Mouse (Mus musculus) stomach, postnatal 0 days (tissue): Measurements from ENCODE around the gene Sbk1. TPM values are rescaled to one million over a fixed set of nuclear protein-coding genes. Genes with fewer than 3 reads are reported as not detected.

ENCODE experiments used
- ATAC-seq: fragments of 200-750 bp; cut with Nextera tagmentation; 2 replicates; pipeline ENCODE4 v1.8.0; 2017; ENCODE audit not compliant: low FRiP score, low TSS enrichment
- DNase-seq: peaks from one replicate; pipeline ENCODE4 v3.0.0-alpha.2; 2016; ENCODE audit warnings: low spot score
- H3K27ac ChIP-seq: fragments of 300-500 bp; sonication (generic); replicated peaks from 2 replicates; pipeline ENCODE4 v1.5.1; 2014; ENCODE audit warnings: mild to moderate bottlenecking, control low read depth
- H3K27me3 ChIP-seq: fragments of 300-500 bp; sonication (generic); 2 replicates; pipeline ENCODE4 v1.6.1; 2014; ENCODE audit warnings: low read length; ENCODE audit not compliant: control insufficient read depth, insufficient read depth
- H3K36me3 ChIP-seq: fragments of 300-500 bp; sonication (generic); 2 replicates; pipeline ENCODE4 v1.6.1; 2014; ENCODE audit warnings: low read length, mixed read lengths; ENCODE audit not compliant: control insufficient read depth, insufficient read depth
- H3K4me1 ChIP-seq: fragments of 300-500 bp; sonication (generic); replicated peaks from 2 replicates; pipeline ENCODE4 v1.6.1; 2014; ENCODE audit warnings: antibody characterized with exemption; ENCODE audit not compliant: control insufficient read depth, insufficient read depth
- H3K4me2 ChIP-seq: fragments of 300-500 bp; sonication (generic); replicated peaks from 2 replicates; pipeline ENCODE4 v1.6.1; 2014; ENCODE audit warnings: low read depth, mild to moderate bottlenecking, control low read depth, moderate library complexity
- H3K4me3 ChIP-seq: fragments of 300-500 bp; sonication (generic); 2 replicates; pipeline ENCODE4 v1.5.1; 2014; ENCODE audit warnings: low read depth, low read length, control low read depth
- H3K9ac ChIP-seq: fragments of 300-500 bp; sonication (generic); 2 replicates; pipeline ENCODE4 v1.6.1; 2014; ENCODE audit warnings: mild to moderate bottlenecking, low read length, control low read depth, mixed read lengths
- H3K9me3 ChIP-seq: fragments of 300-500 bp; sonication (generic); 2 replicates; pipeline ENCODE4 v1.6.1; 2016; ENCODE audit warnings: low read length; ENCODE audit not compliant: control insufficient read depth
- CTCF ChIP-seq: IDR thresholded peaks from 2 replicates; pipeline ENCODE4 v1.5.1; 2016; ENCODE audit warnings: antibody characterized with exemption, low read depth, mild to moderate bottlenecking, moderate library complexity
- EP300 ChIP-seq: optimal IDR thresholded peaks from 2 replicates; pipeline ENCODE3; 2016; ENCODE audit warnings: antibody characterized with exemption
- WGBS: fragments of 180-500 bp; shearing (Covaris S2); extraction: QIAGEN DNeasy Blood & Tissue Kit; methylation state at CpG from one replicate; pipeline ENCODE4 v1.1.7; 2014; 5-methylcytosine and 5-hydroxymethylcytosine counted together
- polyA plus RNA-seq: library from polyadenylated mRNA; unstranded; fragments of >200 nt; fragmentation: Nextera tagmentation; extraction: Ambion mirVana; gene quantifications from 2 replicates; pipeline ENCODE4 v1.2.1, GENCODE M21; 2015

Sbk1 gene
- polyA plus RNA-seq: 4.0 and 5.3 TPM in 2 replicates

GRCm38 (mm10) chr7:126271712-126272683, at the start of gene Sbk1:
Gene Sbk1, plus strand, starts transcription at chr7:126272619.
- Histone ChIP-seq H3K36me3 (no peaks in the 10 kb centered on the region), H3K9me3 (no peaks in the 10 kb centered on the region), H3K4me1 (peaks cover 6% of the 10 kb centered on the region), H3K9ac (peak within 1 kb of the TSS; percentile 82), H3K4me3 (peak within 1 kb of the TSS; percentile 77), H3K27ac (peak within 1 kb of the TSS; percentile 83), H3K27me3 (no peaks in the 10 kb centered on the region), H3K4me2 (peak within 1 kb of the TSS; percentile 100)
- WGBS: 0% methylated on average over 54 of the region's 85 CpGs
- peak; percentile 93 for DNase-seq
- peak; percentile 95 for ATAC-seq
- no peak for TF ChIP-seq EP300
- TF ChIP-seq CTCF: no peak

GRCm38 (mm10) chr7:126222753-126223152, 49.7 kb upstream of the Sbk1 start:
- Histone ChIP-seq H3K4me1 (no peaks in the 10 kb centered on the region), H3K9me3 (no peaks in the 10 kb centered on the region), H3K27me3 (no peaks in the 10 kb centered on the region), H3K4me2 (no peak overlapping the region), H3K4me3 (no peak overlapping the region), H3K9ac (no peak overlapping the region), H3K36me3 (no peaks in the 10 kb centered on the region), H3K27ac (no peak overlapping the region)
- ATAC-seq (no peak), DNase-seq (no peak)
- 68% methylated on average over 3 of the region's 3 CpGs for WGBS
- TF ChIP-seq CTCF (no peak), EP300 (no peak)

GRCm38 (mm10) chr7:126226136-126226535, 46.3 kb upstream of the Sbk1 start:
- H3K9ac ChIP-seq: no peak overlapping the region
- no peaks in the 10 kb centered on the region for H3K4me1 ChIP-seq
- ATAC-seq (no peak), DNase-seq (no peak)
- H3K27ac ChIP-seq: no peak overlapping the region
- H3K4me2 ChIP-seq: no peak overlapping the region
- 28% methylated on average over 5 of the region's 5 CpGs for WGBS
- TF ChIP-seq CTCF: no peak
- TF ChIP-seq EP300: no peak
- H3K9me3 ChIP-seq: no peaks in the 10 kb centered on the region
- H3K36me3 ChIP-seq: no peaks in the 10 kb centered on the region
- no peaks in the 10 kb centered on the region for H3K27me3 ChIP-seq
- H3K4me3 ChIP-seq: no peak overlapping the region

GRCm38 (mm10) chr7:126230357-126231148, 41.9 kb upstream of the Sbk1 start:
- Histone ChIP-seq H3K4me2 (no peak overlapping the region), H3K9me3 (no peaks in the 10 kb centered on the region), H3K9ac (no peak overlapping the region), H3K27ac (no peak overlapping the region), H3K4me3 (no peak overlapping the region), H3K4me1 (no peaks in the 10 kb centered on the region), H3K36me3 (no peaks in the 10 kb centered on the region), H3K27me3 (no peaks in the 10 kb centered on the region)
- ATAC-seq: no peak; the same call in 1 of the 2 replicates
- no peak for DNase-seq
- TF ChIP-seq CTCF: no peak
- no peak for TF ChIP-seq EP300
- 50% methylated on average over 8 of the region's 8 CpGs for WGBS

- H3K4me3 ChIP-seq: no peak overlapping the region
- no peak overlapping the region for H3K4me2 ChIP-seq
- no peak overlapping the region for H3K9ac ChIP-seq
- TF ChIP-seq CTCF (no peak), EP300 (no peak)
- H3K27me3 ChIP-seq: no peaks in the 10 kb centered on the region
- no peaks in the 10 kb centered on the region for H3K36me3 ChIP-seq
- WGBS: 48% methylated on average over 7 of the region's 8 CpGs
- H3K9me3 ChIP-seq: no peaks in the 10 kb centered on the region
- no peak for ATAC-seq
- H3K4me1 ChIP-seq: no peaks in the 10 kb centered on the region
- no peak overlapping the region for H3K27ac ChIP-seq
- DNase-seq: no peak
These were observed 39.9 kb upstream of the Sbk1 start for GRCm38 (mm10) chr7:126232345-126233071.
